Mouse (Mus musculus): ENCODE data around the gene Pnpla2. TPM values are rescaled to one million over a fixed set of nuclear protein-coding genes. Genes with fewer than 3 reads are reported as not detected.

The Pnpla2 gene
- polyA plus RNA-seq, 1 experiment from 2014 or later = 15.9 TPM

DNA sequence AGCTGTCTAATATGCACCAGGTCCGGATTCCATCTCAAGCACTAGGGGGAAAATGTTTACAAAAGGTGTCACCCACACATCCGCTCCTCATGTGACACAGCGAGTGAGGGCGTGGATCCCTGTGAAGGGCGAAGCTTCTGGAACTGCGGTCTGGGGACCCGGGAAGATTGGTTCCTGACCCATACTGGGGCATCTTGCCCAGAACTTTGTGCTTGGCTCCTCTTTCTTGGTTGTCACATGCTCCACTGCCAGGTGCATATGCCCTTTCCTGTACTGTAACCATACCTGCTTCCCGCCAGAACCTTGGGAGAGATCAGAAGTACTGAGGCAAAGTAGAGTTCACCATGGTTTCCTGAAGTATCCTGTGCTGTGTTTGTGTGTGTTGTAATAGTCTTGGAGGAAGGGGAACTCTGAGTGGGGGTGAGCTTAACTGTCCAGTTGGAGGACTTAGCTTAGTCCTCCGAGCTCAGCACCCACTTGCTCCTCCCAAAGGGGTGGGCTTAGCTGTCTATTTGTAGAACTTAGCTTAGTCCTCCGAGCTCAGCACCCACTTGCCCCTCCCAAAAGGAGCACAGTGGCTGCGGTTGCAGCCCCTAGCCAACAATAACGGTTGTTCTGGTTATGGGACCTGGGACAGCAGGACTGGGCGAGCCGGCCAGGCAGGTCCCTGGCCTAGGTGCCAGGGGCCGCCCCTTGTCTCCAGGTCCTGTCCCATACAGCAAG is 5.6 kb downstream of the Pnpla2 start, which contains the start of gene Cracr2b:
Cracr2b (plus strand) TSS at position 704 of the 723 bp plus-strand sequence.
- DNase-seq (no peak), ATAC-seq (ENCODE audit: low FRiP score, low TSS enrichment) (no peak)
- H3K27ac ChIP-seq (replicated peaks; ENCODE audit: low read depth, low read length) = 0 out of 2 replicates have a peak within 1 kb of the TSS, but pooled peaks have one; percentile 13
- peak within 1 kb of the TSS; percentile 56 for H3K4me2 ChIP-seq (ENCODE audit: low read length)
- WGBS = 74% methylated on average over 15 of the region's 15 CpGs
- peaks cover 11% of the 10 kb centered on the region; the same call in 1 of the 2 replicates for H3K4me1 ChIP-seq (ENCODE audit: control insufficient read depth, insufficient read depth, low read length)
- no peaks in the 10 kb centered on the region for H3K9me3 ChIP-seq (ENCODE audit: control insufficient read depth, low read length)
- H3K9ac ChIP-seq (replicated peaks; ENCODE audit: low read length) = peak within 1 kb of the TSS; percentile 47; the same call in 1 of the 2 replicates
- H3K36me3 ChIP-seq (ENCODE audit: control insufficient read depth, insufficient read depth, low read length) = peaks cover 13% of the 10 kb centered on the region
- peaks cover 56% of the 10 kb centered on the region for H3K27me3 ChIP-seq (ENCODE audit: control insufficient read depth, insufficient read depth, low read length)
- H3K4me3 ChIP-seq (replicated peaks; ENCODE audit: low read depth, low read length) = peak within 1 kb of the TSS; percentile 31

GRCm38 (mm10) chr7:141461521-141462332 is 6.7 kb downstream of the Pnpla2 start:
- Histone ChIP-seq H3K9me3 (ENCODE audit: control insufficient read depth, low read length) (no peaks in the 10 kb centered on the region), H3K27me3 (ENCODE audit: control insufficient read depth, insufficient read depth, low read length) (peaks cover 67% of the 10 kb centered on the region), H3K4me2 (ENCODE audit: low read length) (peak overlapping the region; percentile 56), H3K36me3 (ENCODE audit: control insufficient read depth, insufficient read depth, low read length) (peaks cover 13% of the 10 kb centered on the region), H3K4me1 (ENCODE audit: control insufficient read depth, insufficient read depth, low read length) (no peaks in the 10 kb centered on the region), H3K4me3 (replicated peaks; ENCODE audit: low read depth, low read length) (peak overlapping the region; percentile 31), H3K27ac (replicated peaks; ENCODE audit: low read depth, low read length) (0 out of 2 replicates have a peak overlapping the region, but pooled peaks have one; percentile 13), H3K9ac (replicated peaks; ENCODE audit: low read length) (peak overlapping the region; percentile 47; the same call in 1 of the 2 replicates)
- DNase-seq (no peak), ATAC-seq (ENCODE audit: low FRiP score, low TSS enrichment) (no peak)
- 3% methylated on average over 59 of the region's 59 CpGs for WGBS

GRCm38 (mm10) chr7:141462333-141462821 is 7.4 kb downstream of the Pnpla2 start:
- Histone ChIP-seq H3K36me3 (ENCODE audit: control insufficient read depth, insufficient read depth, low read length) (peaks cover 13% of the 10 kb centered on the region), H3K9me3 (ENCODE audit: control insufficient read depth, low read length) (no peaks in the 10 kb centered on the region), H3K27ac (replicated peaks; ENCODE audit: low read depth, low read length) (no peak overlapping the region), H3K9ac (replicated peaks; ENCODE audit: low read length) (no peak overlapping the region; the same call in 1 of the 2 replicates), H3K4me3 (replicated peaks; ENCODE audit: low read depth, low read length) (peak overlapping the region; percentile 31; the same call in 1 of the 2 replicates), H3K4me2 (ENCODE audit: low read length) (peak overlapping the region; percentile 56), H3K27me3 (ENCODE audit: control insufficient read depth, insufficient read depth, low read length) (peaks cover 73% of the 10 kb centered on the region), H3K4me1 (ENCODE audit: control insufficient read depth, insufficient read depth, low read length) (peaks cover 6% of the 10 kb centered on the region; the same call in 1 of the 2 replicates)
- 24% methylated on average over 5 of the region's 5 CpGs for WGBS
- DNase-seq (no peak), ATAC-seq (ENCODE audit: low FRiP score, low TSS enrichment) (no peak)

GRCm38 (mm10) chr7:141463824-141464602 is 9.0 kb downstream of the Pnpla2 start:
- WGBS = 17% methylated on average over 12 of the region's 12 CpGs
- peaks cover 73% of the 10 kb centered on the region for H3K27me3 ChIP-seq (ENCODE audit: control insufficient read depth, insufficient read depth, low read length)
- no peak overlapping the region for H3K9ac ChIP-seq (replicated peaks; ENCODE audit: low read length)
- 0 out of 2 replicates have a peak overlapping the region, but pooled peaks have one; percentile 12 for H3K4me3 ChIP-seq (replicated peaks; ENCODE audit: low read depth, low read length)
- peaks cover 21% of the 10 kb centered on the region for H3K4me1 ChIP-seq (ENCODE audit: control insufficient read depth, insufficient read depth, low read length)
- H3K9me3 ChIP-seq (ENCODE audit: control insufficient read depth, low read length) = no peaks in the 10 kb centered on the region
- peak overlapping the region; percentile 29; the same call in 1 of the 2 replicates for H3K4me2 ChIP-seq (ENCODE audit: low read length)
- DNase-seq (no peak), ATAC-seq (ENCODE audit: low FRiP score, low TSS enrichment) (no peak)
- H3K36me3 ChIP-seq (ENCODE audit: control insufficient read depth, insufficient read depth, low read length) = peaks cover 8% of the 10 kb centered on the region
- no peak overlapping the region for H3K27ac ChIP-seq (replicated peaks; ENCODE audit: low read depth, low read length)

GRCm38 (mm10) chr7:141464603-141465201 is 9.7 kb downstream of the Pnpla2 start:
- peak overlapping the region; percentile 23; the same call in 1 of the 2 replicates for H3K9ac ChIP-seq (replicated peaks; ENCODE audit: low read length)
- DNase-seq = no peak

GRCm38 (mm10) chr7:141465388-141466044 is 10.5 kb downstream of the Pnpla2 start:
- Histone ChIP-seq H3K4me3 (replicated peaks; ENCODE audit: low read depth, low read length) (no peak overlapping the region), H3K36me3 (ENCODE audit: control insufficient read depth, insufficient read depth, low read length) (peaks cover 8% of the 10 kb centered on the region), H3K4me2 (ENCODE audit: low read length) (no peak overlapping the region), H3K9ac (replicated peaks; ENCODE audit: low read length) (no peak overlapping the region; the same call in 1 of the 2 replicates), H3K4me1 (ENCODE audit: control insufficient read depth, insufficient read depth, low read length) (peaks cover 31% of the 10 kb centered on the region), H3K9me3 (ENCODE audit: control insufficient read depth, low read length) (no peaks in the 10 kb centered on the region), H3K27me3 (ENCODE audit: control insufficient read depth, insufficient read depth, low read length) (peaks cover 67% of the 10 kb centered on the region), H3K27ac (replicated peaks; ENCODE audit: low read depth, low read length) (no peak overlapping the region)
- WGBS = 36% methylated on average over 10 of the region's 10 CpGs
- no peak for ATAC-seq (ENCODE audit: low FRiP score, low TSS enrichment)
- no peak for DNase-seq

More at GRCm38 (mm10) chr7:141464603-141465201, 9.7 kb downstream of the Pnpla2 start:
- H3K36me3 ChIP-seq (ENCODE audit: control insufficient read depth, insufficient read depth, low read length) = peaks cover 1% of the 10 kb centered on the region
- H3K27ac ChIP-seq (replicated peaks; ENCODE audit: low read depth, low read length) = no peak overlapping the region; the same call in 1 of the 2 replicates
- peaks cover 73% of the 10 kb centered on the region for H3K27me3 ChIP-seq (ENCODE audit: control insufficient read depth, insufficient read depth, low read length)
- ATAC-seq (ENCODE audit: low FRiP score, low TSS enrichment) = no peak
- H3K4me1 ChIP-seq (ENCODE audit: control insufficient read depth, insufficient read depth, low read length) = peaks cover 27% of the 10 kb centered on the region
- H3K9me3 ChIP-seq (ENCODE audit: control insufficient read depth, low read length) = no peaks in the 10 kb centered on the region
- peak overlapping the region; percentile 12; the same call in 1 of the 2 replicates for H3K4me3 ChIP-seq (replicated peaks; ENCODE audit: low read depth, low read length)
- H3K4me2 ChIP-seq (ENCODE audit: low read length) = peak overlapping the region; percentile 29
- WGBS = 3% methylated on average over 38 of the region's 38 CpGs

GRCm38 (mm10) chr7:141466045-141466394 is 11.0 kb downstream of the Pnpla2 start:
- DNase-seq (no peak), ATAC-seq (ENCODE audit: low FRiP score, low TSS enrichment) (no peak)
- peaks cover 62% of the 10 kb centered on the region for H3K27me3 ChIP-seq (ENCODE audit: control insufficient read depth, insufficient read depth, low read length)
- no peak overlapping the region for H3K4me2 ChIP-seq (ENCODE audit: low read length)
- 74% methylated on average over 7 of the region's 7 CpGs for WGBS
- H3K4me3 ChIP-seq (replicated peaks; ENCODE audit: low read depth, low read length) = no peak overlapping the region
- H3K9ac ChIP-seq (replicated peaks; ENCODE audit: low read length) = no peak overlapping the region
- H3K27ac ChIP-seq (replicated peaks; ENCODE audit: low read depth, low read length) = no peak overlapping the region
- H3K9me3 ChIP-seq (ENCODE audit: control insufficient read depth, low read length) = no peaks in the 10 kb centered on the region
- H3K36me3 ChIP-seq (ENCODE audit: control insufficient read depth, insufficient read depth, low read length) = peaks cover 13% of the 10 kb centered on the region
- H3K4me1 ChIP-seq (ENCODE audit: control insufficient read depth, insufficient read depth, low read length) = peaks cover 31% of the 10 kb centered on the region
